Mouse (Mus musculus) intestine, embryonic 14.5 days (tissue): ENCODE data around the gene Med27. TPM values are rescaled to one million over a fixed set of nuclear protein-coding genes. Genes with fewer than 3 reads are reported as not detected.

Experiments
- ATAC-seq: fragments of 200-750 bp; cut with Nextera tagmentation; replicated peaks from 2 replicates; pipeline ENCODE4 v1.8.0; 2017; ENCODE audit warnings: low read depth, moderate number of reproducible peaks, moderate TSS enrichment, moderate library complexity; ENCODE audit not compliant: low FRiP score, low TSS enrichment
- DNase-seq: peaks from one replicate; pipeline ENCODE4 v3.0.0-alpha.2; 2018; ENCODE audit warnings: low spot score
- H3K27ac ChIP-seq: fragments of 300-500 bp; sonication (generic); 2 replicates; pipeline ENCODE4 v1.5.1; 2014; ENCODE audit warnings: low read depth, mild to moderate bottlenecking, control low read depth
- H3K27me3 ChIP-seq: fragments of 300-500 bp; sonication (generic); replicated peaks from 2 replicates; pipeline ENCODE4 v1.6.1; 2014; ENCODE audit warnings: low read length, control low read depth; ENCODE audit not compliant: control insufficient read depth, insufficient read depth
- H3K36me3 ChIP-seq: fragments of 300-500 bp; sonication (generic); 2 replicates; pipeline ENCODE4 v1.6.1; 2014; ENCODE audit warnings: low read length, control low read depth; ENCODE audit not compliant: control insufficient read depth, insufficient read depth
- H3K4me1 ChIP-seq: fragments of 300-500 bp; sonication (generic); replicated peaks from 2 replicates; pipeline ENCODE4 v1.6.1; 2014; ENCODE audit warnings: low read length, control low read depth, mixed read lengths; ENCODE audit not compliant: control insufficient read depth, insufficient read depth
- H3K4me2 ChIP-seq: fragments of 300-500 bp; sonication (generic); 2 replicates; pipeline ENCODE4 v1.6.1; 2014; ENCODE audit warnings: low read length
- H3K4me3 ChIP-seq: fragments of 300-500 bp; sonication (generic); 2 replicates; pipeline ENCODE4 v1.5.1; 2014; ENCODE audit warnings: low read depth, low read length, control low read depth, mixed read lengths
- H3K9ac ChIP-seq: fragments of 300-500 bp; sonication (generic); 2 replicates; pipeline ENCODE4 v1.6.1; 2014; ENCODE audit warnings: mild to moderate bottlenecking, low read length
- H3K9me3 ChIP-seq: fragments of 300-500 bp; sonication (generic); 2 replicates; pipeline ENCODE4 v1.6.1; 2016; ENCODE audit warnings: low read length, control low read depth; ENCODE audit not compliant: control insufficient read depth
- WGBS: fragments of 180-500 bp; shearing (Covaris S2); extraction: QIAGEN DNeasy Blood & Tissue Kit; methylation state at CpG from one replicate; pipeline ENCODE4 v1.1.7; 2014; 5-methylcytosine and 5-hydroxymethylcytosine counted together
- polyA plus RNA-seq: library from polyadenylated mRNA; unstranded; fragments of >200 nt; fragmentation: Nextera tagmentation; extraction: Ambion mirVana; gene quantifications from 2 replicates; pipeline ENCODE4 v1.2.1, GENCODE M21; 2014

Gene Med27
- polyA plus RNA-seq, 1 experiment from 2014 or later: 48.2 TPM

DNA sequence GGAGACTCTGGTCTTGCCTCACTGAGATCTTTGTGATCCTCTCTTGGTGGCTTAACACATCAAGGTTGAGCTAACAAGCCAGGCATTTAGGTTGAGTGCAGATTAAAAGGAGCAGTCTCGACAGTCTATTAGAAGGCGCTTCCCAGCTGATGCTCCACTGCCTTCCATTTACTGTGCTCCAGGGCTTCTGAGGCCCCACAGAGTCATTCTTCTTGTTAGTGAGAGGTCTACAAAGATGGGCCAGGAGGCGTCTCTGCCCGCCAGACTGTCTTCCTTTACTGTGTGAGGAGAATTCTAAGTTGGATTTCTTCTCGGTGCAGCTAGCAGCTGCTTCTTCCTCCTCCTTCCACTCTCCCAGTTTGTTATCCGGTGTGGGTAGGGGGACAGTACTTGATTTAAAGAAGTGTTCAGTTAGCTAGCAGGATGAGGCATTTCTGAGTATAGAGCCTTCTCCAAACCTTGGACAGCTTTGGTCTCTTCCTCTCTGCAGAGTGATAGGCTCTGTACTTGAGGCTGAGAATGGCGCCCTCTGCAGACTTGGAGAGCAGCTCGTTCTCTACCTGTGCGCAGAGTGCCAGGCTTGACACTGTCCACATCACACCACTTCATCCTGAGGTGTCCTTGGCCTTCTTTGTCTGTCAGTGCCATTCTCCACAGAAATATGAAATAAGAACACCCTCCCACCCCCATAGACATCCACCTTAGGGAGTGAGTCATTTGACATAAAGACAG, 57.3 kb downstream of the Med27 start:
- Histone ChIP-seq H3K4me2 (no peak overlapping the region), H3K36me3 (no peaks in the 10 kb centered on the region), H3K4me1 (no peaks in the 10 kb centered on the region; the same call in 1 of the 2 replicates), H3K9me3 (no peaks in the 10 kb centered on the region), H3K27ac (no peak overlapping the region), H3K4me3 (no peak overlapping the region), H3K27me3 (no peaks in the 10 kb centered on the region), H3K9ac (no peak overlapping the region)
- DNase-seq (no peak), ATAC-seq (no peak)
- 74% methylated on average over 9 of the region's 9 CpGs for WGBS

DNA sequence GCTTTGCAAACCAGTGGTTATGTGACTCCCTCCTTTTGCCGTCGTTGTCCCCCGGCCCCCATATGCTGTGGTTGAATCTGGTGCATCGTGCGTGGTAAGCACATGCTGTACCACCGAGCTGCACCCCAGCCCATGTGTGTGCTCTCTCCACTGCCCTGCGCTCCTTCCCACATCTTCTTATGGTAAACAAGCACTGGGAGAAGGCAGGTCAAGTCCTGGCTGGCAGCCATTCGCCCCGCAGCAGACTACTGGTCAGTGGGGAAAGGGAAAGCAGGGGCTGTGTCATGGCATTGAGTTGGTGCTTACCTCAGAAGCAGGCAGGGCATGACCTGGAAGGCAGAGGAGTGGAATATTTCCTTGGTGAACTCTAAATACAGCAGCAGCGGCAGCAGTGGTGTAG, 58.3 kb downstream of the Med27 start:
- no peak for ATAC-seq

DNA sequence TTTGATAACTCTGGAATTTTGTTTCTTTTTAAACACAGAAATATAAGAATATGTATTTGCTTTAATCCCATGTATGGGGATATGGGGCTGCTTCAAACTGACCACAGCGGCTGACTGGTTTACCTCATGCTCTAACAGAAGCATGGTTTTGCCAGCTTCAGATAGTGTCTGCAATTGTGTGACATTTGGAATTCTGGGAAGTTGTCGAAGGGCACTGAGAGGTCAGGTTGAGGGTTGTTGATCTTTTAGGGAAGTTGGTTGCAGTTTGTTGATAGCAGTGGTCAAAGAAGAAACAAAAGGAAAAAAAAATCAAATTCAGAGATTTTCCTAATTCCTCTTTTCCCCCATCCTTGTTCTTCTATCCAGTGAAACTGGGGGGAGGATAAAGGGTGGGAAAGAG, 59.2 kb downstream of the Med27 start:
- Histone ChIP-seq H3K9me3 (no peaks in the 10 kb centered on the region), H3K9ac (no peak overlapping the region), H3K4me2 (no peak overlapping the region), H3K27ac (no peak overlapping the region), H3K27me3 (no peaks in the 10 kb centered on the region), H3K4me1 (peaks cover 2% of the 10 kb centered on the region; the same call in 1 of the 2 replicates), H3K36me3 (no peaks in the 10 kb centered on the region), H3K4me3 (no peak overlapping the region)
- DNase-seq: no peak
- no peak for ATAC-seq
- 74% methylated on average over 2 of the region's 2 CpGs for WGBS

More for the DNA sequence above, 58.3 kb downstream of the Med27 start:
- H3K9ac ChIP-seq: no peak overlapping the region
- H3K27me3 ChIP-seq: no peaks in the 10 kb centered on the region
- no peak overlapping the region for H3K4me3 ChIP-seq
- H3K36me3 ChIP-seq: no peaks in the 10 kb centered on the region
- DNase-seq: no peak
- 61% methylated on average over 10 of the region's 10 CpGs for WGBS
- no peak overlapping the region for H3K4me2 ChIP-seq
- H3K4me1 ChIP-seq: no peaks in the 10 kb centered on the region; the same call in 1 of the 2 replicates
- no peaks in the 10 kb centered on the region for H3K9me3 ChIP-seq
- H3K27ac ChIP-seq: no peak overlapping the region

DNA sequence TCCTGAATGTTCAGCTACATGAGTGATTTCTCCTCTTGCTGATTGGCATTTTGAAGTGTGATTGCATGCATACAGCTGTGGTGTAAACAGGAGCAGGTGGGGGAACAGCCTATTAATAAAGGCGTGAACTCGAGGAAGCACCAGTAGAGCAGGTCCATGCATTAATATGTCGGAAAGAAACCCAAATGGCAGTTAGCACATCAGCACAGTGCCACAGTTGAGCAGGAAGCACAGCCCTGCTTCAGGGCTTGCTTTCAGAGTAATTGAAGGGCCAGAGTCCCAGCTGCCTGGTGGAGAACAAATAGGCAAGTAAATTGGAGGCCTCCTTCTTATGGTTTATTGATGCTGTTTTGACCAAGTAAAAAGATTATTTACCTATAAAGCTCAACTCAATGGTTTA, 60.7 kb downstream of the Med27 start:
- H3K4me1 ChIP-seq: peaks cover 9% of the 10 kb centered on the region
- no peaks in the 10 kb centered on the region for H3K36me3 ChIP-seq
- DNase-seq (no peak), ATAC-seq (no peak)
- 89% methylated on average over 3 of the region's 3 CpGs for WGBS
- H3K9ac ChIP-seq: no peak overlapping the region
- H3K4me2 ChIP-seq: no peak overlapping the region
- H3K27me3 ChIP-seq: no peaks in the 10 kb centered on the region
- H3K27ac ChIP-seq: no peak overlapping the region
- no peak overlapping the region for H3K4me3 ChIP-seq
- no peaks in the 10 kb centered on the region for H3K9me3 ChIP-seq

DNA sequence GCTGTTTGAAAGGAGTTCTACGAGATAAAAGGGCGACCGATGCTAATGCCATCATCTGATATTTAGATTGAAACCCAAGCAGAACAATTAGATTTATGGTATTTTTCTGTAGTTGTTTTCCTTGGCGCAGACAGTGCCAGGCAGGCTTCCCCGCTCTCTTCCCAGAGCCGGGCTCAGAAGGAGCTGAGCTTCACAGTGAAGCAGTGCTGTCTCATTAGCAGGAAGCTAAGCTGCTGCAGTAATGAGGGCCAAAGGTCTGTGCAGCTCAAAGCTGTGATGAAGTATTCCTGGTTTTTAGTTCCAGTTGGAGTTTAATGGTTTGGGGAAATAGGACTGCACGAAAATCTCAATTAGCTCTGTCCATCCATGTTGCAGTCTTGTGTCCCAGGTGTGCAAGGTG, 61.1 kb downstream of the Med27 start:
- ATAC-seq (no peak), DNase-seq (no peak)
- no peak overlapping the region for H3K4me2 ChIP-seq
- H3K9ac ChIP-seq: no peak overlapping the region
- H3K4me1 ChIP-seq: peaks cover 12% of the 10 kb centered on the region
- H3K4me3 ChIP-seq: no peak overlapping the region
- WGBS: 70% methylated on average over 7 of the region's 7 CpGs
- H3K27ac ChIP-seq: no peak overlapping the region
- no peaks in the 10 kb centered on the region for H3K27me3 ChIP-seq
- H3K36me3 ChIP-seq: no peaks in the 10 kb centered on the region
- no peaks in the 10 kb centered on the region for H3K9me3 ChIP-seq

DNA sequence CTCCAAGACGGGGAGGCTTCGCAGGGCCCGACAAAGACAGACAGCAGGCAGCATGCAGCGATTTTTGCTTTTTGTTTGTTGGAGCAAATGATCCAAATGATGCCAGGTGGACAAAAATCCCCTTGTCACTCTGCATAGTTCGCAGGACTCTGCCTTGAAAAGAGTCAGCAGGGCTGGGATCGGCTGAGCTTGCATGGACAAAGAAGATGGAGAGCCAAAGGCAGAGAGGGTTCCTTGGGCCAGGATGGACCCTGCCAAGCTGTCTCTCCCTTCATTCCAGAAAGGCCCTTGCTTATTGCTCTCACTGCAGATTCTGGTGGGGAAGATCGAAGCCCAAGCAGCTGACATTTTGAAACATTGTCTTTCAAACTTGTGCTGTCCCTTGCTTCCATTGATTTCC, 64.3 kb downstream of the Med27 start:
- Histone ChIP-seq H3K9ac (no peak overlapping the region), H3K27ac (no peak overlapping the region), H3K27me3 (no peaks in the 10 kb centered on the region), H3K4me1 (peaks cover 12% of the 10 kb centered on the region), H3K4me3 (no peak overlapping the region), H3K4me2 (no peak overlapping the region), H3K9me3 (no peaks in the 10 kb centered on the region), H3K36me3 (no peaks in the 10 kb centered on the region)
- WGBS: 90% methylated on average over 7 of the region's 7 CpGs
- DNase-seq (no peak), ATAC-seq (no peak)

DNA sequence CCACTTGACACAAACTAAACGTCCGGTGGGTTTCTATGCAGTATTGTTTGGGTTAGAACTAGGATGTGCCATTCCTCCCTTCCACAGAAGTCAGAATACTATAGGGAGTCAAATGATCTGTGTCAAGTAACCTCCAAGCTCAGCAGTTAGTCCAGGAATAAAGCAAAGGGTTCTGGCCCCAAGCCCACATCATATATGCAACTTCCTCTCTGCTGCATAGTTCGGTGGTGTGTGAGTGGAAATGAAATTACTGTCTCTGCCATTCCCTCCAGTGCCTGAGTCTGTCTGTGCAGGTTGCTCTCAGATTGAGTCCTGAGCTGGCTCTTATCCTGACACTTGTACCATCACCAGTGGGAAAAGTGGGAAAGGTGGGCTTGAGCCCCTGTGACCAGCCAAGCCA, 65.8 kb downstream of the Med27 start:
- Histone ChIP-seq H3K27ac (no peak overlapping the region), H3K9ac (no peak overlapping the region)
- WGBS: 43% methylated on average over 3 of the region's 3 CpGs

DNA sequence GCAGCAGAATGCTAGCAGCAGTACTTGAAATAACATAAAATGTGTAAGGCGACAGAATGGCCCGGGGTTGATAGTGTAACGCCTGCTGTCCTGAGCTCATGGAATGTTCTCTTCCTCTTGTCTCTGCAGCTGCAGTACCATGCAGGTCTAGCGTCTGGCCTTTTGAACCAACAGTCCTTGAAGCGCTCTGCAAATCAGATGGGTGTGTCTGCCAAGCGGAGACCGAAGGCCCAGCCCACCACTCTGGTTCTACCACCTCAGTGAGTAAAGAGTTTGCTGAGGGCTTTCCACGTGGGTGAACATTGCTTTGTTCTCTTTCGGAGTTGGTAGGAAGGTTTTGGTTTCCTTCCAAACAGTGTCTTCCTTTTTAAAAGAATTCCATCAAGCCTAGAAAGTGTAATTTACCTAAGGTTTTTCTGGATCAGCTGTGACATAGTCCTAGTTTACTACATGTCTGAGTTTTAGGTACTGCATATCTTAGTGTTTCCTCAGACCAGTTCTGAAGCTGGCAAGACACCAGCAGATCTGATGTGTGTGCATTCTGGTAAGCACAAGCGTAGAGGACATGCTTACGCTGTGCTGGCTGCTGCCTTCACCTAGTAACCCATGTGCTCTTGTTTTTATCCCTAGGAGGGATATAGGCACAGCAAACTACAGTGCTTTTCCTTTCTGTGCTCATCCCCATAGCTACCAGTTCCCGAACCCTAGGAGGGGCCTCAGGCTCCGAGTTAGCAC, 66.8 kb downstream of the Med27 start:
- H3K36me3 ChIP-seq: no peaks in the 10 kb centered on the region
- ATAC-seq (0 out of 2 replicates have a peak, but pooled peaks have one; percentile 19), DNase-seq (no peak)
- no peaks in the 10 kb centered on the region for H3K9me3 ChIP-seq
- no peak overlapping the region for H3K4me3 ChIP-seq
- H3K27me3 ChIP-seq: no peaks in the 10 kb centered on the region
- no peak overlapping the region for H3K27ac ChIP-seq
- WGBS: 56% methylated on average over 13 of the region's 13 CpGs
- peaks cover 12% of the 10 kb centered on the region for H3K4me1 ChIP-seq
- no peak overlapping the region for H3K9ac ChIP-seq
- no peak overlapping the region for H3K4me2 ChIP-seq

More for the DNA sequence above, 65.8 kb downstream of the Med27 start:
- DNase-seq (no peak), ATAC-seq (no peak)
- Histone ChIP-seq H3K27me3 (no peaks in the 10 kb centered on the region), H3K4me2 (no peak overlapping the region), H3K4me1 (peaks cover 12% of the 10 kb centered on the region), H3K4me3 (no peak overlapping the region), H3K9me3 (no peaks in the 10 kb centered on the region), H3K36me3 (no peaks in the 10 kb centered on the region)
